Mouse (Mus musculus) liver, embryonic 12.5 days (tissue): ENCODE measurements around the gene Dctn5. TPM values are rescaled to one million over a fixed set of nuclear protein-coding genes. Genes with fewer than 3 reads are reported as not detected.
"Not testable (repeated sequence)": the region's sequence is repeated elsewhere in the genome, so short reads cannot be mapped to it uniquely, and the experiment has no call there.

ENCODE experiments used
- ATAC-seq: fragments of 200-750 bp; cut with Nextera tagmentation; 2 replicates; pipeline ENCODE4 v1.8.0; 2017; ENCODE audit warnings: moderate number of reproducible peaks, mild to moderate bottlenecking, moderate library complexity
- H3K27ac ChIP-seq: fragments of 300-500 bp; sonication (generic); 2 replicates; pipeline ENCODE4 v1.5.1; 2016; ENCODE audit warnings: mild to moderate bottlenecking
- H3K27me3 ChIP-seq: fragments of 300-500 bp; sonication (generic); replicated peaks from 2 replicates; pipeline ENCODE4 v1.6.1; 2016; ENCODE audit warnings: mild to moderate bottlenecking, moderate library complexity
- H3K36me3 ChIP-seq: fragments of 300-500 bp; sonication (generic); 2 replicates; pipeline ENCODE4 v1.6.1; 2016; ENCODE audit warnings: mild to moderate bottlenecking, moderate library complexity
- H3K4me1 ChIP-seq: fragments of 300-500 bp; sonication (generic); 2 replicates; pipeline ENCODE4 v1.6.1; 2016
- H3K4me2 ChIP-seq: fragments of 300-500 bp; sonication (generic); 2 replicates; pipeline ENCODE4 v1.6.1; 2016; ENCODE audit warnings: mild to moderate bottlenecking, moderate library complexity
- H3K4me3 ChIP-seq: fragments of 300-500 bp; sonication (generic); 2 replicates; pipeline ENCODE4 v1.5.1; 2016; ENCODE audit warnings: mild to moderate bottlenecking, moderate library complexity
- H3K9ac ChIP-seq: fragments of 300-500 bp; sonication (generic); 2 replicates; pipeline ENCODE4 v1.6.1; 2016; ENCODE audit warnings: mild to moderate bottlenecking, moderate library complexity
- H3K9me3 ChIP-seq: fragments of 300-500 bp; sonication (generic); replicated peaks from 2 replicates; pipeline ENCODE4 v1.6.1; 2016; ENCODE audit warnings: mild to moderate bottlenecking, moderate library complexity
- WGBS: fragments of 180-500 bp; shearing (Covaris S2); methylation state at CpG from one replicate; pipeline ENCODE4 v1.1.7; 2016; ENCODE audit not compliant: insufficient replicate concordance; 5-methylcytosine and 5-hydroxymethylcytosine counted together
- polyA plus RNA-seq: library from polyadenylated mRNA; unstranded; fragments of >200 nt; fragmentation: Nextera tagmentation; extraction: Ambion mirVana; gene quantifications from 2 replicates; pipeline ENCODE4 v1.2.1, GENCODE M21; 2016

Gene Dctn5
- polyA plus RNA-seq, result 58.4 and 60.8 TPM in 2 replicates

DNA sequence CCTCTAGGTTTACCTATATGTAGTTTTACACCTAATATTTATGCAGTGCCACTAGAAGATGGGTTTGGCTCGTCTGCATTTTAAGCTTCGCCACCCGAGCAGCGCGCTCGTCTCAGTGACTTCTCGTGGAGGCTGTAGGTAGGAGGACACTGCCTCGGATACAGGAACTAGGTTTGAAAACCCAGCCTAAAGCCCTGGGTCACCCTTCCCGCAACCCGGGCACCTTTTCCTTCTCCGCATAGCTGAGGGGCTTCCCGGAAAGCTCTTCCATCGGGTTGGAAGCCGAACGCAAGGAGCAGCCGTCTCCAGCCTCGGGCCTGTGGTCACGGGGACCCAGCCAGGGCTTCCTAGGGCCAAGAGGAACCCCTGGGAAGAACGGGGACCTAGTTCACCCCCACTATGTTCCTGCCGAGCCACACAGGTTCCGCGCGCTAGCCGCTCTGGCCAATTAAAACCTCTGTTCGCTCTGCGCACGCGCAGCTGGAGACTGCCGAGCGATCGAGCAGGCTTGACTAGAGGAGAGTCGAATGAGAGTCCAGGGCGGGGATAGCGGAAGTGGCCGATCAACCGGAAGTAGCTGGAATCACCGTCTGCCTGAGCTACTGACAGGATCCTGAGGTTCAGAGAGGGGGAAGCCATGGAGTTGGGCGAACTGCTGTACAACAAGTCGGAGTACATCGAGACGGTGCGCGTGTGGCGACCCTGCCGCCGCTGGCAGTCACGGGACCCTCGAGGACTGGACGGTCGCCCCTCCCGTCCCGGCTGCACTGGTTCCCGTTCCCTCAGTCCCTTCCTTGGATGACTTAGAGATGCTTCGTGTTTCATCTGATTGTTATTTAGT, at the start of gene Dctn5, which contains the start of gene Palb2:
TSS of gene Dctn5 (plus strand) at position 545 of the 841 bp plus-strand sequence.
TSS of gene Palb2 (minus strand) at position 489 of the 841 bp plus-strand sequence.
- Histone ChIP-seq H3K9ac (peak within 1 kb of the TSS; percentile 92), H3K27ac (peak within 1 kb of the TSS; percentile 88), H3K36me3 (peaks cover 61% of the 10 kb centered on the region), H3K9me3 (no peaks in the 10 kb centered on the region), H3K4me1 (peaks cover 27% of the 10 kb centered on the region), H3K4me3 (peak within 1 kb of the TSS; percentile 93), H3K27me3 (no peaks in the 10 kb centered on the region), H3K4me2 (peak within 1 kb of the TSS; percentile 82)
- under 1% methylated on average over 54 of the region's 54 CpGs for WGBS
- peak; percentile 99 for ATAC-seq

- H3K9ac ChIP-seq, result no peak overlapping the region
- no peak overlapping the region for H3K4me2 ChIP-seq
- no peaks in the 10 kb centered on the region for H3K9me3 ChIP-seq
- no peaks in the 10 kb centered on the region for H3K27me3 ChIP-seq
- no peaks in the 10 kb centered on the region for H3K4me1 ChIP-seq
- H3K27ac ChIP-seq, result no peak overlapping the region
- H3K4me3 ChIP-seq, result no peak overlapping the region
- WGBS, result 88% methylated on average over 11 of the region's 11 CpGs
- no peak for ATAC-seq
- peaks cover 79% of the 10 kb centered on the region for H3K36me3 ChIP-seq
Observed at GRCm38 (mm10) chr7:122087195-122087982, 45.5 kb upstream of the Dctn5 start.

- Histone ChIP-seq H3K9ac (no peak overlapping the region), H3K9me3 (no peaks in the 10 kb centered on the region), H3K4me1 (peaks cover 5% of the 10 kb centered on the region), H3K27ac (no peak overlapping the region), H3K27me3 (no peaks in the 10 kb centered on the region), H3K4me2 (no peak overlapping the region), H3K36me3 (peaks cover 94% of the 10 kb centered on the region), H3K4me3 (no peak overlapping the region)
- WGBS, result 79% methylated on average over 2 of the region's 2 CpGs
- ATAC-seq, result 0 out of 2 replicates have a peak, but pooled peaks have one; percentile 30
Observed at GRCm38 (mm10) chr7:122094564-122095330, 38.1 kb upstream of the Dctn5 start.

DNA sequence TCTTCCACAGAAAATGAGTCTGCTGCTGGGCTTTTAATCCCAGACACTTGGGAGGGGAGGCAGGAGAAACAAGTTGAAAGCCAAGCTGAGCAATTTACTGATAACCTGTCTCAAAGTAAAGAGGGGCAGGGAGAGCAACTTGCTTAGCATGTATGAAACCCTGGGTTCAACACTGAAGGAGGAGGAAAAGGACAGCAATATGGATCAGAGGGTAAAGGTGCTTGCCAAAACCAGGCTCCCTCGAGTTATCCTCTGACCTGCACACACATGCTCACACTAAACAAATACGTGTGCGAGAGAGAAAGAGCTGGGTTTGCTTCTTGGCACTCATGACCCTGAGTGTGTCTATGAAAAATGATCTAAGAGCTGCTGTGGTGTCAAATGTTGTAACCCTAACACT, 34.8 kb upstream of the Dctn5 start:
- Histone ChIP-seq H3K4me2 (no peak overlapping the region), H3K9me3 (no peaks in the 10 kb centered on the region), H3K4me3 (no peak overlapping the region), H3K27ac (no peak overlapping the region), H3K27me3 (no peaks in the 10 kb centered on the region), H3K9ac (no peak overlapping the region), H3K4me1 (peaks cover 29% of the 10 kb centered on the region), H3K36me3 (peaks cover 66% of the 10 kb centered on the region)
- WGBS, result 83% methylated on average over 3 of the region's 3 CpGs
- ATAC-seq, result no peak

DNA sequence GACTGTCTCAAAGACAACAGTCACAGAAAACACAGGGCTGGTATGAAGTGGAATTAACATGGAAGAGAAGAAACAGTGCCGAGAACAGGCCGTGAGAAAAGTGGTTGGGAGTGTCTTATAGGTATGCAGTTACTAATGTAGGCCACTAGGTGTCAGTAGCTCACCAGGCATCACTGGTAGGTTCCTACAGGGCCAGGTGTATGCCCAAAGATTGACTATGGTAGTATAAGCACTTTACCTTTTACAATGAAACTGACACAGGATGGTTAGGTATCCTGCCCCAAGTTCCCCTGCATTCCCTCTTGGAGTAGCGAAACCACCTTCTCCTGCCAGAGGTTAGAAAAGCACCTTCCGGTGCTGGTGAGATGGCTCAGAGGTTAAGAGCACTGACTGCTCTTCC, 33.6 kb upstream of the Dctn5 start:
- WGBS, result 55% methylated on average over 4 of the region's 4 CpGs
- no peak overlapping the region for H3K9ac ChIP-seq
- no peak for ATAC-seq
- peaks cover 54% of the 10 kb centered on the region for H3K36me3 ChIP-seq
- no peaks in the 10 kb centered on the region for H3K27me3 ChIP-seq
- no peak overlapping the region for H3K27ac ChIP-seq
- H3K4me3 ChIP-seq, result no peak overlapping the region
- no peaks in the 10 kb centered on the region for H3K9me3 ChIP-seq
- peaks cover 39% of the 10 kb centered on the region for H3K4me1 ChIP-seq
- no peak overlapping the region for H3K4me2 ChIP-seq

GRCm38 (mm10) chr7:122101014-122101746, 31.7 kb upstream of the Dctn5 start:
- peak overlapping the region; percentile 70 for H3K4me3 ChIP-seq
- H3K4me1 ChIP-seq, result peaks cover 39% of the 10 kb centered on the region
- H3K27ac ChIP-seq, result peak overlapping the region; percentile 50
- not testable (repeated sequence) for H3K9me3 ChIP-seq, H3K27me3 ChIP-seq
- 3% methylated on average over 28 of the region's 28 CpGs for WGBS
- peak overlapping the region; percentile 85 for H3K4me2 ChIP-seq
- peak overlapping the region; percentile 82 for H3K9ac ChIP-seq
- peaks cover 34% of the 10 kb centered on the region for H3K36me3 ChIP-seq
- ATAC-seq, result peak; percentile 73

DNA sequence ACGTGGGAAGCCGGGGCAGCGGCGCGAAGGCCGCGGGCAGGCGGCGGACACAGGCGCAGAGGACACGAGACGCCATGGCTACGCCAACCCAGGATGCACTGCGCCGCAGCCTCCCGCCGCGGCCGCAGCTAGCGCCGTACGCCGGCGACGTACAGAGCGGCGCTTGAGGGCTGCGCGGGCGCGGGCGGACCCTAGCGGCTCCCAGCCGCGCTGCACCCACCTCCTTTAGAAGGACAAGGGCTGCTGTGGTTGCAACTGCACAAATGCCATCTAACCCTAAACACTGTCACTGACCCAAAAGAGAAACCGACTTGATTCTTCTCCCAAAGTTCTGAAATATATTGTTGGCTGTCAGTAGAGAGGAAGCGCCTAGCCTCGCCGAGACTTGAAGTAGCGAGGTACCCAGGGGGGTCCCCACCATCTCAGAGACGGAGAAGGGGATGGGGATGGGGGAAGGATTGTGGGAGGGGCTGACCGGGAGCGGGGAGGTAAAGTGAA, 31.0 kb upstream of the Dctn5 start, which contains the start of gene Ndufab1:
TSS of gene Ndufab1 (minus strand) at position 140 of the 498 bp plus-strand sequence.
- ATAC-seq, result peak; percentile 98
- peak within 1 kb of the TSS; percentile 70 for H3K4me3 ChIP-seq
- H3K36me3 ChIP-seq, result peaks cover 32% of the 10 kb centered on the region
- no peaks in the 10 kb centered on the region for H3K9me3 ChIP-seq
- H3K4me1 ChIP-seq, result peaks cover 39% of the 10 kb centered on the region
- H3K27ac ChIP-seq, result peak within 1 kb of the TSS; percentile 50
- H3K4me2 ChIP-seq, result peak within 1 kb of the TSS; percentile 85
- no peaks in the 10 kb centered on the region for H3K27me3 ChIP-seq
- H3K9ac ChIP-seq, result peak within 1 kb of the TSS; percentile 82
- under 1% methylated on average over 43 of the region's 43 CpGs for WGBS

GRCm38 (mm10) chr7:122108206-122108605, 24.6 kb upstream of the Dctn5 start:
- Histone ChIP-seq H3K27me3 (no peaks in the 10 kb centered on the region), H3K4me2 (no peak overlapping the region), H3K27ac (no peak overlapping the region), H3K9ac (no peak overlapping the region), H3K4me1 (peaks cover 8% of the 10 kb centered on the region; the same call in 1 of the 2 replicates), H3K9me3 (no peaks in the 10 kb centered on the region), H3K4me3 (no peak overlapping the region), H3K36me3 (peaks cover 63% of the 10 kb centered on the region)
- 86% methylated on average over 6 of the region's 6 CpGs for WGBS
- no peak for ATAC-seq

DNA sequence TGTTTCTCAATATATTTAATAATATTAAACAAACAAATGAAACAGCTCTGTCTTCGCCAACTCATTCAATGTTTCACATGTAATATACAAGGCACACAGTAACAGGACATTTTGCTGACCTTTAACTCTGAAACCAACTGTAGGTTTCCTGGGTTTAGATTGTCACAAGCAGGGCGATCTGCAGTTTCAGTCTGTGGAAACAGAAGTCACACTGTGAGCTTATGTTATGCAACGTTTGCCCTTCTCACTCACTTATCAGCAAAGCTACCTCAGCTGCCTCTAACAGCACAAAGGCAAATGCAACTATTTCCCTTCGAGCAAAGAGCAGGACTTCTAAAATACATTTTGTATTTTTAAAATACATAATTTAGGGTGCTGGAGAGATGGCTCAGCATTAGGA, 9.3 kb upstream of the Dctn5 start:
- no peak overlapping the region for H3K4me2 ChIP-seq
- H3K27me3 ChIP-seq, result no peaks in the 10 kb centered on the region
- H3K36me3 ChIP-seq, result peaks cover 91% of the 10 kb centered on the region
- H3K9me3 ChIP-seq, result no peaks in the 10 kb centered on the region
- ATAC-seq, result no peak
- H3K4me3 ChIP-seq, result no peak overlapping the region
- H3K4me1 ChIP-seq, result no peaks in the 10 kb centered on the region
- H3K27ac ChIP-seq, result no peak overlapping the region
- H3K9ac ChIP-seq, result no peak overlapping the region
- 69% methylated on average over 4 of the region's 4 CpGs for WGBS

- ATAC-seq, result no peak
- no peaks in the 10 kb centered on the region for H3K27me3 ChIP-seq
- 75% methylated on average over 8 of the region's 8 CpGs for WGBS
- no peak overlapping the region for H3K4me3 ChIP-seq
- no peak overlapping the region for H3K27ac ChIP-seq
- 0 out of 2 replicates have a peak, but pooled peaks cover 5% of the 10 kb centered on the region for H3K4me1 ChIP-seq
- H3K4me2 ChIP-seq, result no peak overlapping the region
- H3K9ac ChIP-seq, result no peak overlapping the region
- H3K9me3 ChIP-seq, result no peaks in the 10 kb centered on the region
- peaks cover 95% of the 10 kb centered on the region for H3K36me3 ChIP-seq
Observed at GRCm38 (mm10) chr7:122125636-122126035, 7.2 kb upstream of the Dctn5 start.

- no peak overlapping the region for H3K9ac ChIP-seq
Observed at GRCm38 (mm10) chr7:122126946-122127345, 5.9 kb upstream of the Dctn5 start.

More at GRCm38 (mm10) chr7:122126946-122127345, 5.9 kb upstream of the Dctn5 start:
- no peaks in the 10 kb centered on the region for H3K27me3 ChIP-seq
- H3K9me3 ChIP-seq, result no peaks in the 10 kb centered on the region
- peaks cover 82% of the 10 kb centered on the region for H3K36me3 ChIP-seq
- H3K4me1 ChIP-seq, result peaks cover 15% of the 10 kb centered on the region
- ATAC-seq, result no peak
- H3K4me3 ChIP-seq, result no peak overlapping the region
- 88% methylated on average over 11 of the region's 11 CpGs for WGBS
- H3K27ac ChIP-seq, result no peak overlapping the region
- no peak overlapping the region for H3K4me2 ChIP-seq
